Mouse (Mus musculus) midbrain, embryonic 10.5 days (tissue): ENCODE data around the gene Camta1. TPM values are rescaled to one million over a fixed set of nuclear protein-coding genes. Genes with fewer than 3 reads are reported as not detected.
A peak's percentile ranks its signal among the peaks of the same experiment; 100 is the strongest.

ENCODE experiments used
- DNase-seq: peaks from one replicate; pipeline ENCODE4 v3.0.0-alpha.2; 2017; ENCODE audit warnings: low spot score
- H3K27ac ChIP-seq: fragments of 300-500 bp; sonication (generic); replicated peaks from 2 replicates; pipeline ENCODE4 v1.5.1; 2016; ENCODE audit warnings: mild to moderate bottlenecking
- H3K27me3 ChIP-seq: fragments of 300-500 bp; sonication (generic); 2 replicates; pipeline ENCODE4 v1.6.1; 2016; ENCODE audit warnings: low read depth, mild to moderate bottlenecking; ENCODE audit not compliant: poor library complexity, severe bottlenecking
- H3K36me3 ChIP-seq: fragments of 300-500 bp; sonication (generic); 2 replicates; pipeline ENCODE4 v1.6.1; 2016; ENCODE audit warnings: mild to moderate bottlenecking, moderate library complexity
- H3K4me1 ChIP-seq: fragments of 300-500 bp; sonication (generic); 2 replicates; pipeline ENCODE4 v1.6.1; 2016
- H3K4me3 ChIP-seq: fragments of 300-500 bp; sonication (generic); 2 replicates; pipeline ENCODE4 v1.5.1; 2016; ENCODE audit warnings: mild to moderate bottlenecking, moderate library complexity
- H3K9me3 ChIP-seq: fragments of 300-500 bp; sonication (generic); replicated peaks from 2 replicates; pipeline ENCODE4 v1.6.1; 2016; ENCODE audit warnings: mild to moderate bottlenecking
- WGBS: fragments of 180-500 bp; shearing (Covaris S2); methylation state at CpG from one replicate; pipeline ENCODE4 v1.1.7; 2016; 5-methylcytosine and 5-hydroxymethylcytosine counted together
- polyA plus RNA-seq: library from polyadenylated mRNA; unstranded; fragments of >200 nt; fragmentation: Nextera tagmentation; extraction: Ambion mirVana; gene quantifications from 2 replicates; pipeline ENCODE4 v1.2.1, GENCODE M21; 2016

The Camta1 gene
- polyA plus RNA-seq, 1 experiment from 2014 or later = 137 TPM

GRCm38 (mm10) chr4:151767361-151767760 lies 94.3 kb downstream of the Camta1 start:
- Histone ChIP-seq H3K9me3 (no peaks in the 10 kb centered on the region), H3K4me3 (no peak overlapping the region), H3K4me1 (peaks cover 8% of the 10 kb centered on the region; the same call in 1 of the 2 replicates), H3K27me3 (no peaks in the 10 kb centered on the region), H3K36me3 (0 out of 2 replicates have a peak, but pooled peaks cover 3% of the 10 kb centered on the region), H3K27ac (no peak overlapping the region)
- no peak for DNase-seq
- WGBS = 96% methylated on average over 8 of the region's 8 CpGs

DNA sequence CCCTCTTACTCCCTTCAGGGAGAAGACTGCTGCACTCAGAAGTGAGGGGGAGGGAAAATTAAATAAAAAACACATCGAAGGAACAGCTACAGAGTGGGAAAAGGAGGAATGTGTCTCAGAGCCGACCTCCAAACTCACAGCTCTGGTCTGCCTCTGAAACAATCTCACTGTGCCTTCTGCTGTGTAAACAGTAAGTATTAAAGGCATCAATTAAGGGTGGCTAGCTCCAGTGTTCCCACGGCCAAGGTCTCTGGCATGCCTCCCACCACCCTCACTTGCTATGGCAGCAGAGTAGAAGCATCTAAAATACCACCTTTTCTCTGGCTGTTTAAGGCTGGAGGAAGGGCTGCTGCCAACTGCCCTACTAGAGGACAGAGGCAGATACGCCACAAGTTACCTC lies 96.3 kb downstream of the Camta1 start:
- H3K9me3 ChIP-seq = no peaks in the 10 kb centered on the region

DNA sequence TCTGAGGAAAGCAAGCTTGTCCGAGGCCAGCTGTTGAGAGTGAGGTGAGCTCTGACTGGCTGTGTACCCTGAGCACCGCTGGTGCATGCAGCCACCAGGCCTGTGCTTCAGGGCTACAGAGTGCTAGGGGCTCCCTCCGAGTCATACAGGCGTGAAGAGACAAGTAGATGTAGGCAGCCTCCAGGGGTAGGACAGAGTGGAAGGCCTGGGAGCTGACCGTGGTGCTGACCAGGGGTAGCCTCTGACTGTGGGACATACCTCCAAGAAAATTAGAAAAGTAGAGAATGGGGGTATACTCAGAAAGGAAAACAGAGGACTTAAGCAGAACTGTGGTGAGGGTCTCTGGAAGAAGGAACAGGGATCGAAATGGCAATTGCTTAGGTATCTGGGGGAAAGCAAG lies 97.7 kb downstream of the Camta1 start:
- WGBS = 47% methylated on average over 6 of the region's 6 CpGs
- no peaks in the 10 kb centered on the region for H3K9me3 ChIP-seq
- no peaks in the 10 kb centered on the region for H3K36me3 ChIP-seq

More for the DNA sequence above, 96.3 kb downstream of the Camta1 start:
- Histone ChIP-seq H3K27ac (no peak overlapping the region), H3K4me3 (no peak overlapping the region), H3K4me1 (peaks cover 8% of the 10 kb centered on the region; the same call in 1 of the 2 replicates), H3K27me3 (no peaks in the 10 kb centered on the region), H3K36me3 (0 out of 2 replicates have a peak, but pooled peaks cover 3% of the 10 kb centered on the region)
- 74% methylated on average over 4 of the region's 4 CpGs for WGBS
- no peak for DNase-seq

DNA sequence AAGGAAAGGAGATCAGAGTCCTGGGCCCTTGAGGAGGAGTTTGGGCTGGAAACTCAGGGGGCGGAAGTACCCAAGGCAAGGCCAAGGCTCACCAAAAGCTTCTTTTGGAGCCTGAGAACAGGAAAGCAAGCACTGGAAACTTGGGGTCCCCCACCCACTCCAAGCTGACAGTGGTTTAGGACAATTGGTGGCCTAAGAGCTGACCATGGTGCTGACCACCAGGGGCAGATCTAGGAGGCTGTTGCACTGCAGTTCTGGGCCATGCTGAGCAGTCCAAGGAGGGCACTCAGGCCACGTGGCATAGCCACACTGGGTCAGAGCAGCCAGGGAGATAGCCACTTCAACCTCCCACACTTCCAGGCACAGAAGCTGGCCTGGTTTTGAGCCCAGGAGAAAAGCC lies 102.6 kb downstream of the Camta1 start:
- WGBS = 70% methylated on average over 2 of the region's 2 CpGs

More for the DNA sequence above, 97.7 kb downstream of the Camta1 start:
- H3K27ac ChIP-seq = no peak overlapping the region
- DNase-seq = peak; percentile 34
- H3K4me3 ChIP-seq = no peak overlapping the region
- peaks cover 8% of the 10 kb centered on the region; the same call in 1 of the 2 replicates for H3K4me1 ChIP-seq
- no peaks in the 10 kb centered on the region for H3K27me3 ChIP-seq

DNA sequence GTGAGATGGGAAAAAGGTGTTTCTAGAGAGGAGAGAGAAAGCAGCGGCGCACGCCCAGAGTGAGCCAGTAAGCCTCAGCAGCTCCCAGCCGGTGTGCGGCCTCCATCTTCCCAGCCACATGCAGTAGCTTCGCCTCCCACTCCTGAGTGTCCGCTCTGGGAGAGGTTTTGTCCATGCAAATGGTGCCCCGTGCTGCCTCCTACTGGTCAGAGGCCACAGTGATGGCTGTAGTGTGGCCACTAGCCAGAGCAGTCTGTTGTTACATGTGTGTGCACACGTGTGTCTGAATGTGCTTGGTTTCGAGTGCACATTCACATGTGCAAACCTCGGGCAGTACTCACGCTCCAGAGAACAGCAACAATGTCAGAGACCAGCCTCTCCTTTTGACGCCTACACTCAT lies 103.3 kb downstream of the Camta1 start:
- Histone ChIP-seq H3K27me3 (no peaks in the 10 kb centered on the region), H3K4me3 (no peak overlapping the region), H3K4me1 (peaks cover 17% of the 10 kb centered on the region), H3K9me3 (no peaks in the 10 kb centered on the region), H3K27ac (no peak overlapping the region), H3K36me3 (peaks cover 3% of the 10 kb centered on the region; the same call in 1 of the 2 replicates)
- DNase-seq = no peak
- whole genome bisulfite sequencing = 89% methylated on average over 13 of the region's 13 CpGs

More for the DNA sequence above, 102.6 kb downstream of the Camta1 start:
- H3K4me3 ChIP-seq = no peak overlapping the region
- no peak for DNase-seq
- peaks cover 3% of the 10 kb centered on the region; the same call in 1 of the 2 replicates for H3K36me3 ChIP-seq
- no peaks in the 10 kb centered on the region for H3K9me3 ChIP-seq
- no peaks in the 10 kb centered on the region for H3K27me3 ChIP-seq
- no peak overlapping the region for H3K27ac ChIP-seq
- H3K4me1 ChIP-seq = peaks cover 12% of the 10 kb centered on the region

- H3K4me3 ChIP-seq = no peak overlapping the region
- H3K4me1 ChIP-seq = peaks cover 26% of the 10 kb centered on the region
- DNase-seq = no peak
- H3K27ac ChIP-seq = no peak overlapping the region
- 90% methylated on average over 3 of the region's 3 CpGs for WGBS
- no peaks in the 10 kb centered on the region for H3K27me3 ChIP-seq
- H3K36me3 ChIP-seq = peaks cover 3% of the 10 kb centered on the region; the same call in 1 of the 2 replicates
- H3K9me3 ChIP-seq = no peaks in the 10 kb centered on the region
These were observed 104.4 kb downstream of the Camta1 start for GRCm38 (mm10) chr4:151757261-151757660.

GRCm38 (mm10) chr4:151756400-151756799 lies 105.3 kb downstream of the Camta1 start:
- DNase-seq = no peak

GRCm38 (mm10) chr4:151753231-151753630 lies 108.4 kb downstream of the Camta1 start:
- Histone ChIP-seq H3K4me3 (no peak overlapping the region), H3K27me3 (no peaks in the 10 kb centered on the region), H3K36me3 (peaks cover 2% of the 10 kb centered on the region; the same call in 1 of the 2 replicates), H3K9me3 (no peaks in the 10 kb centered on the region), H3K4me1 (peaks cover 34% of the 10 kb centered on the region), H3K27ac (no peak overlapping the region)
- DNase-seq = no peak
- 90% methylated on average over 10 of the region's 10 CpGs for WGBS

More at GRCm38 (mm10) chr4:151756400-151756799, 105.3 kb downstream of the Camta1 start:
- Histone ChIP-seq H3K4me3 (no peak overlapping the region), H3K36me3 (peaks cover 3% of the 10 kb centered on the region; the same call in 1 of the 2 replicates), H3K27ac (0 out of 2 replicates have a peak overlapping the region, but pooled peaks have one; percentile 9), H3K4me1 (peaks cover 34% of the 10 kb centered on the region), H3K9me3 (no peaks in the 10 kb centered on the region), H3K27me3 (no peaks in the 10 kb centered on the region)
- WGBS = 88% methylated on average over 10 of the region's 10 CpGs

DNA sequence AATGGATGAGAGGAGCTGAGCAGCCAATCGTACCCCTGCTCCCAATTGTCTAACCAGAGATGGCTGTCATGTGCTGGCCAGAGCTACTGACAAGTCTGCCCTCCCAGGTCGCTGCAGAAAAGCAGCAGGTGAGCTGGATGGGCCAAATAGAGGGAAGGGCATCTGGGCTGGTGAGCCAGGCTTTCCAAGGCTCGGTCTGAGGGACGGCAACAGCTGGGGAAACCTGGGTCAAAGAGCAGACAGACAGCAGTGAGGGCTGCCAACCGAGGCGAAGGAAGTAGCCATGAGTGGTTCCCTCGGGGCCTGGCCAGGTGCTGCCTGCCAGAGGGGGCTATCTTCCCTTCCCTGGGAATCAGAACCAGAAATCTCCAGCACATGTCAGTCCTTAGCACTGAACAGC lies 109.1 kb downstream of the Camta1 start:
- Histone ChIP-seq H3K4me3 (no peak overlapping the region), H3K27ac (no peak overlapping the region), H3K36me3 (no peaks in the 10 kb centered on the region), H3K9me3 (no peaks in the 10 kb centered on the region), H3K4me1 (peaks cover 34% of the 10 kb centered on the region), H3K27me3 (no peaks in the 10 kb centered on the region)
- no peak for DNase-seq
- 73% methylated on average over 7 of the region's 7 CpGs for WGBS

GRCm38 (mm10) chr4:151751270-151751945 lies 110.3 kb downstream of the Camta1 start:
- no peaks in the 10 kb centered on the region for H3K27me3 ChIP-seq
- H3K4me1 ChIP-seq = peaks cover 34% of the 10 kb centered on the region
- no peak overlapping the region for H3K4me3 ChIP-seq
- H3K27ac ChIP-seq = no peak overlapping the region
- 90% methylated on average over 15 of the region's 15 CpGs for WGBS
- H3K36me3 ChIP-seq = no peaks in the 10 kb centered on the region
- no peaks in the 10 kb centered on the region for H3K9me3 ChIP-seq
- no peak for DNase-seq

DNA sequence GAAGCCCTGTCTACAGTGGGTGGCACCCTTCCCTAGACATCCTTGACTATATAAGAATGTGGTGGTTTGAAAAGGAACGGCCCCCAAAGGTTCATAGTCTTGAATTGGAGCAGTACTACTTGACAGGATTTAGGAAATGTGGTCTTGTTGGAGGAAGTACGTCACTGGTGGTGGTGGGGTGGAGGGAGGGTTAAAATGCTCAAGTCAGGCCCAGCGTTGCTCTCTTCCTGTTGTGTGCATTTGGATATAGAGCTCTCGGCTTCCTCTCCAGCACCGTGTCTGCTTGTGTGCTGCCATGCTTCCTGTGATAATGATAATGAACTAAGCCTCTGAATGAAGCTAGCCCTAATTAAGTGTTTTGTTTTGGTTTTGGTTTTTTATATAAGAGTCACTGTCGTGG lies 114.0 kb downstream of the Camta1 start:
- Histone ChIP-seq H3K9me3 (no peaks in the 10 kb centered on the region), H3K27ac (no peak overlapping the region), H3K4me1 (peaks cover 19% of the 10 kb centered on the region), H3K27me3 (no peaks in the 10 kb centered on the region), H3K36me3 (no peaks in the 10 kb centered on the region), H3K4me3 (no peak overlapping the region)
- 86% methylated on average over 6 of the region's 6 CpGs for WGBS
- DNase-seq = no peak

DNA sequence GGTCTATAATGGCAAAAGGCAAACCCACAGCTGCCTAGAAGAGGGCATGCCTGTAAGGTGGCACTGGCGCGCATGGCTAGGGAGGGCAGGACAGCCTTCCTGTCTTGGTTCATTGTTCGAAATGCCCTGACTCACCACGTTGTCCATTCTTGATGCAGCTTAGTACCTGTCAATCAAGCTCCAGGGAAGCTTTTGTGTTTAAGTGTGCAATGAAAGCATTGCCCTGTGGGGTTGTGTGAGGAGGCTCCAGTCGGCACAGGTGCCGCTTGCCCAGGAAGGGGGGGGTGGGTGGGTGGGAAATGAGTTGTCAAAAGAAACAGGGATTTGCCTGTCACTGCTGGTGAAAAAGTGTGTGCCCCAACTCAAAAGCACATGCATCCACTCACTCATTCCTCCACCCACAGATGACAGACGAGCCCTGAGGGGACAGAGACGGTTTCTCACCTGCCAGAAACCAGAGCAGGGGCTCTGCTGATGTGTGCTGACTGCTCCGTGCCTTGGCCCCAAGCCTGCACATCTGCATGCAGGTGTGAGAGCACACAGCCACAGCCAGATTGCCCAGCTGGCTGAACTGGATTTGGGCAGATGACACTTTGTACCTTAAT lies 115.6 kb downstream of the Camta1 start:
- 54% methylated on average over 9 of the region's 9 CpGs for WGBS
- Histone ChIP-seq H3K9me3 (no peaks in the 10 kb centered on the region), H3K4me3 (no peak overlapping the region), H3K27me3 (no peaks in the 10 kb centered on the region), H3K36me3 (no peaks in the 10 kb centered on the region), H3K4me1 (peaks cover 19% of the 10 kb centered on the region), H3K27ac (no peak overlapping the region)
- no peak for DNase-seq
